Mouse (Mus musculus) gastrocnemius, postnatal 10 days (tissue): ENCODE data around the gene Map3k10. TPM values are rescaled to one million over a fixed set of nuclear protein-coding genes. Genes with fewer than 3 reads are reported as not detected.

Source experiments
- DNase-seq: peaks from one replicate; pipeline ENCODE4 v3.0.0; 2021; ENCODE audit warnings: mixed read lengths
- long read RNA-seq, 2 experiments: library from polyadenylated mRNA; stranded (forward); transcript quantifications; one replicate each; pipeline ENCODE4 v2.0.0; 2021
- total RNA-seq, 2 experiments: library from RNA; stranded (reverse); gene quantifications; 2 replicates each; pipeline ENCODE4 v1.2.3; 2021

Map3k10 gene
- 10 to 100 TPM; 15.5 to 18.2 TPM for total RNA-seq
- long read RNA-seq, experiment 1, partial matches to known transcripts = 4 of 6 reads
- long read RNA-seq, experiment 1, other reads (novel, unspliced or antisense) = 0 of 6 reads
- long read RNA-seq, experiment 2, partial matches to known transcripts = 3 of 6 reads
- long read RNA-seq, experiment 2, other reads (novel, unspliced or antisense) = 1 of 6 reads

GRCm38 (mm10) chr7:27674522-27675221 is at the start of gene Map3k10:
Gene Map3k10, minus strand, starts transcription at chr7:27674598.
- DNase-seq = peak; percentile 91

- DNase-seq = no peak
These were observed 47.6 kb upstream of the Map3k10 start for GRCm38 (mm10) chr7:27721951-27722350.

- DNase-seq = no peak
These were observed 36.0 kb upstream of the Map3k10 start for GRCm38 (mm10) chr7:27710402-27710801.

DNA sequence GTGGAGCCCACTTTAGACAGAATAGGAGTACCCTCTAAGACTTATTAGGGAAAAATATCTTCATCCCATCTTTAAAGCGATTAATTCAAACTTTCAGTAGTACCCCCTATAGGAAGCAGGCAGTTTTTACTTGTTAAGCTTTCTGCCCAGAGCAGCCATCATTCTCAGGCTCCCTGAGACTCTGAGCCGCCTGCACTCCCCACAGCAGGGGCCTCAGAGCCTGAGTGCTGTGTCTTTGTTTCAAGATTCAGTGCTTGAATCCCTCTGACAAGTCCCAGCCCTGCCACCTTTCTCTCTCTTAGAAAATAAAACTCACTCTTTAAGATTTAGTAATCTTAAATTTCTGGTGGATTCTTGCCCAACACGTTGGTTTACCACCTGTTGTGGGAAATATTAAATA is 22.3 kb upstream of the Map3k10 start:
- no peak for DNase-seq

GRCm38 (mm10) chr7:27691076-27691475 is 16.7 kb upstream of the Map3k10 start:
- DNase-seq = peak; percentile 24

DNA sequence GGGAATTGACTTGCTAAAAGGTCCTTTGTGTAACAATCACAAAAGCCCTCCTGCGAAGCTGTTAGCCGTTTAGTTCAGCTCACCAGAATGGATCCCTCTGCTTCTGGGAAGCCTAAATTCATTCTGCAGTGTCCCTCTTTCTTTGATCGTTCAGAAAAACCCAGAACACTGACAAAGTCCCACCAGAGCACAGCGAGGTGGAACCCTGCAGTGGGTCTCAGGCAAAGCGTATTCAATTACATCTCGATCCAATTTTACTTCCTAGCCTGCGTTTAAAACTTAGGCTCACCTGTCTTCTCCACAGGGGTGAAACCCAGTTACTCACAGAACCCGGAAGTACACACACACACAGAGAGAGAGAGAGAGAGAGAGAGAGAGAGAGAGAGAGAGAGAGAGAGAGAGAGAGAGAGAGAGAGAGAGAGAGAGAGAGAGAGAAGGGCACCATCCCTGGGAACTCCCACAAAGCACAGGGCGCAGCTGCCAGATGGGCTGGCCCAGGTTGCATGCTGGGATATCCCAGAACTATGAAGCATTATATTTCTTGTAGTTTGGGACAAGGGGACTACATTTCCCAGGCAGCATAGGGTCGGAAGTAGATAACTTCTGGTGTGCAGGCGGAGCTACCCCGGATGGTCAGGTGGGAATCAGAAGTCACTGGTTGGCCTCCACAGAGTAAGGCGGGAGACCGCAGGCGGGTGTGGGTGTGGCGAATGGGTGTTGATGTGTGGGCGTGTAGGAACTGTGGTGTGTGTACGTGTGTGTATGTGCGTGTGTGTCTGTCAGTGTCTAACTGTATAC is 14.6 kb upstream of the Map3k10 start, which contains the start of gene Zfp607b:
Gene Zfp607b, plus strand, starts transcription at position 526 of the 798 bp plus-strand sequence.
- DNase-seq = peak; percentile 79

GRCm38 (mm10) chr7:27688246-27688788 is 13.9 kb upstream of the Map3k10 start:
- no peak for DNase-seq

DNA sequence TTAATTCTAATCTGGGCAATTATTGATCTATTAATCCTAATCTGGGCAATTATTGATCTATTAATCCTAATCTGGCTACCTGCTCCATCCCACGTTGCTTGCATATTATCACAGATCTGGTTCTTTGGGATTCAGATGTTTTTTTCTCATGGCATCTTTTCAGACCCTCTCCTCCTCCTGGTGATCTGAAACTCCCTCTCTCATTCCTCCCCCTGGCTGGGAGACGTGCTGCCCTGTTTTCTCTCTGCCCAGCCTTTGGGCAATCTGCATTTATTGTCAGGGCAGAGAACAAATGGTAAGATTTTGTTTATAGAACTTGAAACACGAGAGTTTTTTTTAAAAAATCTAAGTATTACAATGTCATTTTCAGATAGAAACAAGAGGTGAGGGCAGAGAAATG is 13.4 kb upstream of the Map3k10 start:
- DNase-seq = no peak

DNA sequence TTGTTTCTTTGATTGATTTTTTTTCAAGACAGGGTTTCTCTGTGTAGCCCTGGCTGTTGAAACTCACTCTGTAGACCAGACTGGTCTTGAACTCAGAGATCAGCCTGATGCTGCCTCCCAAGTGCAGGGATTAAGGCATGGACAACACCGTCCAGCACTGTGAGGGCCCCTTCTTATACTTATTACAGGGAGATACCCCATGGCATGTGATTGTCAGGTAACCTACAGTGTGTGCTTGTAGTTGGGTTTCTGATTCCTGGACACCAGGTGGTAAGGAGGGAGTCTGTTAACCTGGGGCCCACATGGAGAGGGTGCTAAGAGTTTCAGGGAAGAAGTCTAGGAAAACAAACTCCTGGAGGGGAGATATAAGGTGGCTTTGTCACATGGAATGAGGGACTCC is 12.6 kb upstream of the Map3k10 start:
- no peak for DNase-seq

DNA sequence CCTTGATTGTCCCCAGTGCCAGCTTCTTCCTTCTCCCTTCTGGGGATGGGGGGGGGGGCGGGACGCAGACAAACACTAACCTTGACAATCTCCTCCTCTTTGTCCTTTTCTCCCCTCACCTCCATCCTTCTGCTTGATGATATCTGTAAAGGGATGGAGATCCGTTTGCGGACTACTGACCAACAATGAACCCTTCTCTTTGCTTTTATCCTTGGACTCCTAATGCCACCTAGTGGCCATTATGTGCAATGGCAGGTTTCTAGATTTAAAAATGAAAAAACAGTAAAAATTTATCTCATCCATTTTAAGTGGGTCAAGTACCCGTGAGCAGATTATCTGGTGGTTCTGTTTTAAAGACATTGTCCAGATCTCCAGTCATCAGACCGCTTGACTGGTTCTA is 11.3 kb upstream of the Map3k10 start:
- DNase-seq = no peak

GRCm38 (mm10) chr7:27685220-27685619 is 10.8 kb upstream of the Map3k10 start:
- no peak for DNase-seq

DNA sequence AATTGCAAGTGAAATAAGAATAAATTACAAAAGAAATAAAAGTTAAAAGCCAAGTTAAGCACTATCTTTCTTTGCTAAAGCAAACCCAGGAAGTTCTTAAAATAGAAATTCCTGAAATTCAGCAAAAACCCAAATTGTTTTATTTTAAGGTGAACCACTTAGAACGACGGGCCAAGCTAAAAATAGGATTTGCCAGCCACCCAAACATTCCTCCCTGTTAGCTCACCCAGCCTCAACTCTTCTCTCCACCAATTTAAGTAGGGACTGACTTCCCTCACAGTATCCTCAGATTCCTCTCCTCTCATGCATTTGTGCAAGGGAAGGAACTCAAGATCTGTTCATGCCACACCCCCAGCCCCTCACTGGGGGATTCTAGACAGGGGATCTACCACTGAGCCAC is 8.8 kb upstream of the Map3k10 start:
- no peak for DNase-seq

- DNase-seq = no peak
These were observed 819 bp upstream of the Map3k10 start for GRCm38 (mm10) chr7:27675222-27675612.

DNA sequence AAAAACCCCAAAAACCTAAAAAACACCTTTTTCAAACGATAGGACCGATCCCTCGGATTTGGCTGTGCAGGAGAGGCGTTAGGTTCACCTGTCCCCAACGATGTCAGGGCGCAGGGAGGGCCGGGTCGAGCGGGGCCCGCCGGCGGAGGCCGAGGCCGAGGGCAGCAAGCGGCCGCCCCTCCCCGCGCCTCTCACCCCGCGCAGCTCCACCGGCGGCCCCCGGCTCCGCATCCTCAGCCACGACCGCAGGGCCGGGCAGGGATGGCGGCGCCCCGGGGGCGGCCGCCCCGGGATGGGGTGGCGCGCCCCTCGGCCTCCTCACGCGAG is 240 bp downstream of the Map3k10 start:
- no peak for DNase-seq

DNA sequence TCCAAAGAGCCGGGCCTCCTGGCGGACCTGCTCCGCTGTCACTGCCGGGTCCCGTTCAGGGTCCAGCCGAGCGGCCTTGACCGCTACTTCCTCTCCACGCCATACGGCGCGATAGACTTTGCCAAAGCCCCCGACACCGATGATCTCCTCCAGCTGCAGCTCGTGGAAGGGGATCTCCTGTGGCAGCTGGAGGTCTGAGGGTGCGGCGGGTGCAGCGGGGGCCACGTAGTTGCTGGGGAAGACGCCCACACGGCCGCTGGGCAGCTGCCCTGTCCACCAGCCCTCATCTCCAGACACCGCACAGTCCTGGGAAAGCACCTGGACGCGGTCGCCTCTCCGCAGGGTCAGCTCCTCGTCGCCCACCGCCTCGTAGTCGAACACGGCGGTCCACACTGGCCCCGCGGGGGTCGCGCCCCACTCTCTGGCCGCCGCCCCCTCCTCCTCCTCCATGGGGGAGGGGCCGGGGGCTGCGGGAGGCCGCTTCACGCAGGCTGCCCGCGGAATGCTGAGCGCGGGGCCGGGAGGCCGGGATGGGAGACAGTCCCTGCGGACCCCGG is 745 bp downstream of the Map3k10 start:
- peak; percentile 24 for DNase-seq

DNA sequence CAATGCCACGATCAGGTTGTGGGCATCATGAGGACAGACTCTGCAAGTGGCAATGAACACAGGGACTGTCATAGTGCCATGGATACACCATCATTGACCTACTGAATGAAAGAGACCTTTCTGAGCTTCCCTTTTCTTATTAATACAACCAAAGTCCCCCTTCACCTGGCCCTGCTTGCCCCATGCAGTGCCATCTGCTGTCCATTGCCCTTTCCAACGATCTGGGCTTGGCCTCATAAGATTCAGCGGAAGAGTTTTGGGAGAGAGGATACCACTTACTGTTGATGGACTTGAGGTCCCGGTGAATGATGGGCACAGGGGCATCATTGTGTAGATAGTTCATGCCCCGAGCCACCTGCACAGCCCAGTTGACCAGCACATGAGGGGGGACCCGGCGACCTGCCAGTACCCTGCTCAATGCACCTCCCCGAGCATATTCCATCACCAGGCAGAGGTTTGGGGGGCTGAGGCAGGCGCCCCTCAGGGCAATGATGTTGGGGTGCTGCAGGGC is 1.3 kb downstream of the Map3k10 start:
- DNase-seq = no peak

DNA sequence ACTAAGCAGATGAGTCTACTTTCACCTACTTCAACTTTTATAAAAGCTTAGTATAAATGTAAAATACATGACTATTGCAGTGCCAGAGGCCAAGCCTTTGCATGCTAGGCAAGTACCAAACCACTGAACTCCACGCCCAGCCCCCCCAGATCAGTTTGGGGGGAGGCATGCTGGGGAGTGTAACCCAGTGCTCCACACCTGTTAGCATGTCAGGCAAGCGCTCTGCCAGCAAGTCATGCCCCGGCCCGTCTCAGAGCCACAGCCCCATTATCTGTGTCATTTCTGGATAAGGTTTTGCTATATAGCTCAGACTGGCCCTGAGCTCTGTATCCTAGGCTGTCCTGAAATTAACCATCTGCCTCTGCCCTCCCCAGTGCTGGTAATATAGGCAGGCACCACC is 12.4 kb downstream of the Map3k10 start:
- no peak for DNase-seq

DNA sequence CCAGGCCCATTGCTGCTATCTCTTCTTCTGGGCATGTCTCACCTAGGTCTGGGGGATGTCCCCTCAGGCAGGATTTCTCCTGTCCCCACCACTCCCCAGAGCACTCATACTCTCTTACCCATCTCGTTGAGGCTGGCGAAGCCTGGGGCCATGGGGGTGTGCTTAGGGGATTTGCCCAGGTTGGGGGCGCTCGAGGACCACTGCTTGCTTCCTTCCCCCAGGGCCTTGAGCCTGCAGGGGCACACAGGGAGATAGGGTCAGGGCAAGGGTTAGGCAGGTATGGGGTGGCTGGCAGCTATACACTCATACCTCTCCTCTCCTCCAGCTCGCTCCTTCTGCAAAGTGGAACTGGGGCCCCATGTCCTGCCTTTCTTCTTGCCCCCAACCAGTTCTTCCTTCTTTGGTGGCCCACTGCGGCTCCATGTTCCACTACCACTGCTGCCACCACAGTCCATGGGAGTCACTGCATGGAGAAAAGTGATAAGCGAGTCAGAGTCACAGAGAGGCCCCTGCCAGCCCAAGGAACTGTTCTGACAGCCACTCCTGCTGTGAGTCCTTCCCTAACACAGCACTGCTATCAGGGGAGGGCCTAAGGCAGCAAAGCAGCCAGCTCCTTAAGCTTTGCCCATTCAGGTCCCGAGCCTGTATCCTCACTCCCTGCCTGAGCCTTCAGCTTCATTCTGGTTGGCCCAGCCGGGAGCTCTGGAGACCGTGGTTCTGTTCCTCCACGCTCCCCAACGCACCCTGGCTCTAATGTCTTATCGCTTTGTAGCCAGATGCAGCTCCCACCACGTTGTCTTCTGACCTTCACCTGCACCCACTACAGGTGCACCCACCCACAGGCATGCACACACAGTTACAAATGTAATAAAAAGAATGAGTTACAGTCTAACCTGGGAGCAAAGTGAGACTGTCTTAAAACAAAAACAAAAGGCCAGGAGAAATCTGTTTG is 15.4 kb downstream of the Map3k10 start:
- DNase-seq = no peak

GRCm38 (mm10) chr7:27657824-27658395 is 16.5 kb downstream of the Map3k10 start:
- no peak for DNase-seq

- no peak for DNase-seq
These were observed 17.8 kb downstream of the Map3k10 start for GRCm38 (mm10) chr7:27656600-27656999.

DNA sequence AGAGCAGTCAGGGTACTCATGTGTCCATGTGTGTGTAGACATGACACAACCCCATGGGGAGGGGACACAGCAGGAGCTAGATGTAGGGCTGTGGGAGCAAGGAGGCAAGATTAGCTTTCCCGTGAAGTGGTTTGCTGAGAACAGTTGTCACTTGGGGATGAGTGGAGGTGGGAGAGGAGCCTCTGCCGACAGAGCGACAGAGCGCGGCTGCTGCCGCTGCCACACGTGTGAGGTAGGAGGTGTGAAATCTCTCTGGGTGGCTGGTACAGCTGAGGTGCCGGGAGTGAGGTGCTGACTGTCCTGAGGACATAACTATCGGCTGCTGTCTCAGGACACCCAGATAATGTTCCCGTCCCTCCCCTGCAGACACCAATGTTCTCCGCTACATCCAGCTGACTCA is 18.9 kb downstream of the Map3k10 start:
- DNase-seq = no peak
